Mouse (Mus musculus) MEL (cell line): ENCODE results near the gene Senp8.
A peak's percentile ranks its signal among the peaks of the same experiment; 100 is the strongest.

ENCODE experiments used
- CHD1 ChIP-seq: IDR thresholded peaks from 2 replicates; pipeline ENCODE4 v1.6.1; 2012; ENCODE audit warnings: low read depth, mild to moderate bottlenecking, inconsistent platforms, low read length, improper control_type of control experiment
- CHD2 ChIP-seq: IDR thresholded peaks from 2 replicates; pipeline ENCODE4 v1.6.1; 2011; ENCODE audit warnings: low read length, improper control_type of control experiment
- CTCF ChIP-seq, 3 experiments: IDR thresholded peaks in 2 of 3; conservative IDR thresholded peaks in 1 of 3; 2 replicates each; pipeline ENCODE4 v1.5.1; 2011 to 2012; ENCODE audit warnings: low read length in 3 of 3, low read depth in 2 of 3, mild to moderate bottlenecking in 2 of 3, improper control_type of control experiment in 1 of 3, inconsistent platforms in 1 of 3, mixed read lengths in 1 of 3, moderate library complexity in 1 of 3; ENCODE audit not compliant: control insufficient read depth in 1 of 3, insufficient read depth in 1 of 3, poor library complexity in 1 of 3, severe bottlenecking in 1 of 3
- ELF1 ChIP-seq: IDR thresholded peaks from 2 replicates; pipeline ENCODE4 v1.6.1; 2014; ENCODE audit warnings: low read depth, mild to moderate bottlenecking, inconsistent platforms, low read length, improper control_type of control experiment, moderate library complexity
- GATA1 ChIP-seq: IDR thresholded peaks from 2 replicates; pipeline ENCODE4 v1.6.1; 2011; ENCODE audit warnings: low read depth, low read length, improper control_type of control experiment
- MXI1 ChIP-seq: IDR thresholded peaks from 2 replicates; pipeline ENCODE4 v1.6.1; 2011; ENCODE audit warnings: mild to moderate bottlenecking, low read depth, low read length, improper control_type of control experiment
- NELFE ChIP-seq: IDR thresholded peaks from 2 replicates; pipeline ENCODE4 v1.6.1; 2011; ENCODE audit warnings: low read depth, low read length, improper control_type of control experiment
- TAL1 ChIP-seq: IDR thresholded peaks from 2 replicates; pipeline ENCODE4 v1.6.1; 2012; ENCODE audit warnings: mild to moderate bottlenecking, inconsistent platforms, low read length, moderate library complexity, mixed read lengths
- USF2 ChIP-seq, 2 experiments: IDR thresholded peaks; 2 replicates each; pipeline ENCODE4 v1.6.1; 2011 to 2012; ENCODE audit warnings: improper control_type of control experiment in 2 of 2, low read length in 2 of 2, borderline replicate concordance in 1 of 2, inconsistent platforms in 1 of 2, low read depth in 1 of 2, mild to moderate bottlenecking in 1 of 2; ENCODE audit not compliant: insufficient read depth in 1 of 2
- ZC3H11A ChIP-seq: IDR thresholded peaks from 2 replicates; pipeline ENCODE4 v1.6.1; 2012; ENCODE audit warnings: low read depth, mild to moderate bottlenecking, inconsistent platforms, low read length, improper control_type of control experiment

- no peak; the same call in 1 of the 2 replicates for TF ChIP-seq GATA1
- TF ChIP-seq USF2 (IDR thresholded peaks at IDR 0.05; ENCODE audit: borderline replicate concordance in 1 of 2, insufficient read depth in 1 of 2, low read depth in 1 of 2, low read length in 2 of 2) = no peak
- no peak for TF ChIP-seq CHD2
- TF ChIP-seq CHD1 = no peak
- peak; percentile 78 to 97 (median 85) for TF ChIP-seq CTCF (IDR thresholded peaks at IDR 0.05 in 2 of 3, conservative IDR thresholded peaks at IDR 0.05 in 1 of 3; ENCODE audit: control insufficient read depth in 1 of 3, insufficient read depth in 1 of 3, low read depth in 2 of 3, low read length in 3 of 3, poor library complexity in 1 of 3, severe bottlenecking in 1 of 3)
- no peak for TF ChIP-seq NELFE
- peak; percentile 90 for TF ChIP-seq ZC3H11A
- TF ChIP-seq MXI1 = peak; percentile 63
- TF ChIP-seq ELF1 = no peak
- TF ChIP-seq TAL1 = no peak
These were observed 27.3 kb downstream of the Senp8 start for GRCm38 (mm10) chr9:59723096-59723657.
